Mouse (Mus musculus): ENCODE measurements at regions not wholly inside any gene's neighbourhood (a gene's known extent, or its start where the extent isn't known, plus 50 kb on each side); places are given as distances from the start of the nearest gene placed in this dataset.

DNA sequence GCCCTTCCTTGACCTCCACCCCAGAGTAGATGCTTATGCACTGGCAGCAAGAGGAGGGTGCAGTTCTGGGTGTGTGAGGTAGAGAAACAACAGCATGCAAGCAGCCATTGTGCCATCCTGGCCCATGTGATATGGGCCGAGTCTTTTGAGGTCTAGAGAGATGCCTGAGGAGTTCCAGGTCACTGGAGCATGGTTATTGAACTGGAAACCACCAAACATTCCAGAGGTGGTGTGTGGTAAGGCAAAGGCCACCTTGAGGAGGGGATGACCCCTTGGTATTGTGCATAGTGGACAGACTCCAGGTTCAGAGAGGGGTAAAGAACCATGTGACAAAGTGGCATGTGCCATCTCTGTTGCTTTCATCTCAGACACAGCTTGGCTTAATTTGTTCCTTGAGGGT lies 107.9 kb upstream of the Stc2 start:
- no peak overlapping the region for H3K4me2 ChIP-seq (replicated peaks; ENCODE audit: low read depth)
- no peak overlapping the region for H3K4me3 ChIP-seq (ENCODE audit: low read depth, low read length)
- no peak for ATAC-seq
- WGBS = 77% methylated on average over 1 of the region's 1 CpGs
- H3K27ac ChIP-seq (ENCODE audit: low read depth, low read length) = no peak overlapping the region
- no peaks in the 10 kb centered on the region for H3K9me3 ChIP-seq (ENCODE audit: control insufficient read depth)
- H3K27me3 ChIP-seq (replicated peaks; ENCODE audit: control insufficient read depth, insufficient read depth, low read length) = no peaks in the 10 kb centered on the region
- no peak overlapping the region for H3K9ac ChIP-seq (ENCODE audit: low read depth, low read length)
- no peaks in the 10 kb centered on the region for H3K36me3 ChIP-seq (ENCODE audit: control insufficient read depth, insufficient read depth)
- no peak for TF ChIP-seq CTCF (IDR thresholded peaks at IDR 0.05; ENCODE audit: low read depth)
- H3K4me1 ChIP-seq (replicated peaks; ENCODE audit: control insufficient read depth, insufficient read depth, low read length) = no peaks in the 10 kb centered on the region

DNA sequence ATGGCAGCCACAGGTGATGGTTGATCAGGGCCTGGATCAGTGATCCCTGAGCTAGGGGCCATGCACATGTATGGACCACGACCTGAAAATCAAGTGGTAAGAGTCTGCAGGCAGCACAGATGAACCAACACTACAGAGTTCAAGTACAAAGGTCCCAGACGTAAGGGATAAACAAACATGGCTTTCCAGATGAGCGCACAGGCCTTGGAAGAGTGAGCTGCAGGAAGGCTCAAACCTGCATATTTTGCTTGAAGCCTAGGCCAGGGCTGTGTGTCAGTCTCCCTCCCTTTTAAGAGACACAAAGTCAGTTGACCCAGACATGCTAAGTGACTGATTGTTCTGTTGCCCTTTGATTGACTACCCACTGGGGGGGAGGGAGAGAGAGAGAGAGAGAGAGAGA lies 107.2 kb upstream of the Stc2 start:
- no peaks in the 10 kb centered on the region for H3K36me3 ChIP-seq (ENCODE audit: control insufficient read depth, insufficient read depth)
- no peak for TF ChIP-seq CTCF (IDR thresholded peaks at IDR 0.05; ENCODE audit: low read depth)
- H3K4me2 ChIP-seq (replicated peaks; ENCODE audit: low read depth) = no peak overlapping the region
- H3K4me1 ChIP-seq (replicated peaks; ENCODE audit: control insufficient read depth, insufficient read depth, low read length) = no peaks in the 10 kb centered on the region
- no peak overlapping the region for H3K9ac ChIP-seq (ENCODE audit: low read depth, low read length)
- H3K9me3 ChIP-seq (ENCODE audit: control insufficient read depth) = no peaks in the 10 kb centered on the region
- no peak overlapping the region for H3K27ac ChIP-seq (ENCODE audit: low read depth, low read length)
- WGBS = 55% methylated on average over 3 of the region's 3 CpGs
- H3K27me3 ChIP-seq (replicated peaks; ENCODE audit: control insufficient read depth, insufficient read depth, low read length) = no peaks in the 10 kb centered on the region
- H3K4me3 ChIP-seq (ENCODE audit: low read depth, low read length) = no peak overlapping the region
- ATAC-seq = no peak

DNA sequence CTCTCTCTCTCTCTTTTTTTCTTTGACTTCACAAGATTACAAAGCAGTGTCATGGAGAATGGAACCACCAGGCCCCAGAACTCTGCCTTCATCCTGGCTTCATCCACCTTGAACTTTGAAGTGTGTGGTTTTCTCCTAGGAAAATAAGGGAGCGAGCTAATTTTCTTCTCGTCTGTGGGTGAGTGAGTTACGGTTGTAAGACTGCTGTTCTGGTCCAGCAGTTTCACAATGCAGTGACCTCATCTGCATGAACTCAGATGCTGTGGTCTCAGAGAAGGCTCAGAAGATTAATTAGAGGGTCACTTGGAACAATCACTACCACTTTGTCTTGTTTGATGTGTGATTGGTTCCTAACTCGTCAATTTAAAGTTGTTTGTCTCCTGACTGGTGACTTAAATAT lies 103.1 kb upstream of the Stc2 start:
- Histone ChIP-seq H3K4me2 (replicated peaks; ENCODE audit: low read depth) (no peak overlapping the region), H3K4me3 (ENCODE audit: low read depth, low read length) (no peak overlapping the region), H3K4me1 (replicated peaks; ENCODE audit: control insufficient read depth, insufficient read depth, low read length) (no peaks in the 10 kb centered on the region), H3K27ac (ENCODE audit: low read depth, low read length) (no peak overlapping the region), H3K9ac (ENCODE audit: low read depth, low read length) (no peak overlapping the region), H3K36me3 (ENCODE audit: control insufficient read depth, insufficient read depth) (no peaks in the 10 kb centered on the region), H3K9me3 (ENCODE audit: control insufficient read depth) (no peaks in the 10 kb centered on the region), H3K27me3 (replicated peaks; ENCODE audit: control insufficient read depth, insufficient read depth, low read length) (no peaks in the 10 kb centered on the region)
- WGBS = 63% methylated on average over 4 of the region's 4 CpGs
- no peak for ATAC-seq
- no peak for TF ChIP-seq CTCF (IDR thresholded peaks at IDR 0.05; ENCODE audit: low read depth)

- Histone ChIP-seq H3K4me3 (ENCODE audit: low read depth, low read length) (no peak overlapping the region), H3K4me1 (replicated peaks; ENCODE audit: control insufficient read depth, insufficient read depth, low read length) (no peaks in the 10 kb centered on the region), H3K9ac (ENCODE audit: low read depth, low read length) (no peak overlapping the region), H3K27ac (ENCODE audit: low read depth, low read length) (no peak overlapping the region), H3K9me3 (ENCODE audit: control insufficient read depth) (no peaks in the 10 kb centered on the region), H3K36me3 (ENCODE audit: control insufficient read depth, insufficient read depth) (no peaks in the 10 kb centered on the region), H3K27me3 (replicated peaks; ENCODE audit: control insufficient read depth, insufficient read depth, low read length) (no peaks in the 10 kb centered on the region), H3K4me2 (replicated peaks; ENCODE audit: low read depth) (no peak overlapping the region)
- ATAC-seq = no peak; the same call in 1 of the 2 replicates
- TF ChIP-seq CTCF (IDR thresholded peaks at IDR 0.05; ENCODE audit: low read depth) = no peak
- 30% methylated on average over 2 of the region's 2 CpGs for WGBS
Observed at GRCm38 (mm10) chr11:31470681-31471414, 101.0 kb upstream of the Stc2 start.

GRCm38 (mm10) chr11:31464844-31465243 lies 95.0 kb upstream of the Stc2 start:
- Histone ChIP-seq H3K9me3 (ENCODE audit: control insufficient read depth) (no peaks in the 10 kb centered on the region), H3K4me3 (ENCODE audit: low read depth, low read length) (no peak overlapping the region), H3K36me3 (ENCODE audit: control insufficient read depth, insufficient read depth) (no peaks in the 10 kb centered on the region), H3K4me1 (replicated peaks; ENCODE audit: control insufficient read depth, insufficient read depth, low read length) (no peaks in the 10 kb centered on the region), H3K27ac (ENCODE audit: low read depth, low read length) (no peak overlapping the region), H3K9ac (ENCODE audit: low read depth, low read length) (no peak overlapping the region), H3K4me2 (replicated peaks; ENCODE audit: low read depth) (no peak overlapping the region), H3K27me3 (replicated peaks; ENCODE audit: control insufficient read depth, insufficient read depth, low read length) (no peaks in the 10 kb centered on the region)
- no peak for TF ChIP-seq CTCF (IDR thresholded peaks at IDR 0.05; ENCODE audit: low read depth)
- no peak for ATAC-seq
- 53% methylated on average over 1 of the region's 1 CpGs for WGBS

GRCm38 (mm10) chr11:31462440-31462839 lies 92.6 kb upstream of the Stc2 start:
- Histone ChIP-seq H3K4me2 (replicated peaks; ENCODE audit: low read depth) (no peak overlapping the region), H3K36me3 (ENCODE audit: control insufficient read depth, insufficient read depth) (no peaks in the 10 kb centered on the region), H3K27me3 (replicated peaks; ENCODE audit: control insufficient read depth, insufficient read depth, low read length) (no peaks in the 10 kb centered on the region), H3K4me1 (replicated peaks; ENCODE audit: control insufficient read depth, insufficient read depth, low read length) (no peaks in the 10 kb centered on the region), H3K9ac (ENCODE audit: low read depth, low read length) (no peak overlapping the region), H3K9me3 (ENCODE audit: control insufficient read depth) (no peaks in the 10 kb centered on the region), H3K4me3 (ENCODE audit: low read depth, low read length) (no peak overlapping the region), H3K27ac (ENCODE audit: low read depth, low read length) (no peak overlapping the region)
- TF ChIP-seq CTCF (IDR thresholded peaks at IDR 0.05; ENCODE audit: low read depth) = no peak
- ATAC-seq = no peak

- H3K9ac ChIP-seq (ENCODE audit: low read depth, low read length) = no peak overlapping the region
- no peak for TF ChIP-seq CTCF (IDR thresholded peaks at IDR 0.05; ENCODE audit: low read depth)
- no peaks in the 10 kb centered on the region for H3K4me1 ChIP-seq (replicated peaks; ENCODE audit: control insufficient read depth, insufficient read depth, low read length)
- no peaks in the 10 kb centered on the region for H3K9me3 ChIP-seq (ENCODE audit: control insufficient read depth)
- no peak overlapping the region for H3K4me3 ChIP-seq (ENCODE audit: low read depth, low read length)
- no peaks in the 10 kb centered on the region for H3K27me3 ChIP-seq (replicated peaks; ENCODE audit: control insufficient read depth, insufficient read depth, low read length)
- H3K36me3 ChIP-seq (ENCODE audit: control insufficient read depth, insufficient read depth) = no peaks in the 10 kb centered on the region
- no peak overlapping the region for H3K4me2 ChIP-seq (replicated peaks; ENCODE audit: low read depth)
- H3K27ac ChIP-seq (ENCODE audit: low read depth, low read length) = no peak overlapping the region
- 85% methylated on average over 4 of the region's 4 CpGs for WGBS
- ATAC-seq = no peak
Observed at GRCm38 (mm10) chr11:31461824-31462223, 92.0 kb upstream of the Stc2 start.
